Mouse (Mus musculus) testis, adult 2 months (tissue): ENCODE results near the gene Ift43.

Experiments
- CTCF ChIP-seq: fragments of 200-500 bp; IDR thresholded peaks from 2 replicates; pipeline ENCODE4 v1.5.1; 2012; ENCODE audit warnings: low read depth, mild to moderate bottlenecking, inconsistent platforms, low read length, moderate library complexity; ENCODE audit not compliant: control insufficient read depth, insufficient read depth, insufficient replicate concordance
- POLR2A ChIP-seq: fragments of 200-500 bp; IDR thresholded peaks from 2 replicates; pipeline ENCODE4 v1.6.1; 2012; ENCODE audit warnings: low read depth, mild to moderate bottlenecking, inconsistent platforms, low read length, moderate library complexity; ENCODE audit not compliant: control insufficient read depth

DNA sequence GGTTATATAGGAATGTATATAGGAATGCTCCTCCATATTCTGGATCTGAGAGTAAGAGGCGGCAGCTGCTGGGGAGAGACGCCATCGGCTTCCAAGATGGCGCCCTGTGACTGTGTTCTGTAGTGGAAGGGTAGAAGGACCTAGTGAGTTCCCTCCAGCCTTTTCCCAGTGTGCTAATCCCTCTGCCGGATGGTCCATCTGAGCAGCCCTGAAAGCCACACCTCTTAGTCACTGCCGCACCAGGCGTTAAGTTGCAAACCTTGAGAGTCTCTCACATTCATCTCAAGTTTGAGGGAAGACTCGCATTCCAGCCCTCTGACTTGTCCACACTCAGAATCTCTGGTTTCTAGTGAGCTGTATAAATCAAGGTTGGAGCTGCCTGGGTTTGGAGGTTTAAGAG lies 46.7 kb downstream of the Ift43 start:
- TF ChIP-seq CTCF (no peak), POLR2A (no peak)
